Mouse (Mus musculus): ENCODE data around the gene Gdpd1.

DNA sequence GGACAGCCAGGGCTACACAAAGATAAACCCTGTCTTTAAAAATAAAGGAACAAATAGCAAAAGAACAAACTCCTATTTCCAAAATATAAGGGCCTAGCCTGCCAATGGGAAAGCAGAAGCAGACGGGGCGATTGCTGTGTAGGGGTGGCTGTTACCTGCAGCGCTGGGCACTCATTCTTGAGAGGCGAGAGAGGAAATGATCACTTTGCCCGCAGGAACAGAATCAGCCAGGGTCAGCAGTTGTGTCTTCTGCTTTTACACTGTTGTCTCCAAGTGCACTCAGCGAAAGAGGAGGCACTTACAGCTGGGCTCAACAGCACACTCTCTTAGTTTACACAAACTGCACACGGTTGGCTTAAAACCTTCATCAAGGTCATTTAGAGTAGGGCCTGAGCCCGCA is 54.4 kb downstream of the Gdpd1 start:
- TF ChIP-seq CTCF (IDR thresholded peaks at IDR 0.05; ENCODE audit: extremely low read depth, insufficient read depth, insufficient read length, insufficient replicate concordance) (no peak), POLR2A (IDR thresholded peaks at IDR 0.05; ENCODE audit: low read depth, low read length) (no peak)

Measured in spleen, adult 2 months (tissue).